Mouse (Mus musculus) liver, adult (tissue): ENCODE measurements around the gene Npnt.

Source experiments
- GATA4 ChIP-seq: IDR thresholded peaks from 2 replicates; pipeline ENCODE4 v1.6.1; 2014; ENCODE audit warnings: mild to moderate bottlenecking, low read length; ENCODE audit not compliant: insufficient replicate concordance

Npnt gene

DNA sequence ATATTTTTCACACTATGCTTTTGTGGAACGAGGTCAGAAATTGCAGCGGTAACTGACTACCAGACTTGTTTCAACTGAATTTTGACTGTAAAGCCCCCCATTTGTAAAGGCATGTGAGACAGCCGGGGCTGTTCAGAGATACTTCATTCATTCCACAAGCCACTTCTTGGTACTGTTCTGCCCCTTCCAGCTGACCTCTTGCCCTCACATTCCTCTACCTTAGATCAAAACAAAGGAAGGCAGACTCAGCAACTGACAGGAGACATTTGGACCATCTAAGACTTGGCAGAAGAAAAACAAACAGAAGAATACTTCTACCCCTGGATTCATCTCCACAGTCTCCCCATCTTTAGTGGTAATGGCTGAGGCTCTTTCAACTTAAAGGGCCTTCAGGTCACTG lies 5.5 kb downstream of the Npnt start:
- no peak for TF ChIP-seq GATA4

DNA sequence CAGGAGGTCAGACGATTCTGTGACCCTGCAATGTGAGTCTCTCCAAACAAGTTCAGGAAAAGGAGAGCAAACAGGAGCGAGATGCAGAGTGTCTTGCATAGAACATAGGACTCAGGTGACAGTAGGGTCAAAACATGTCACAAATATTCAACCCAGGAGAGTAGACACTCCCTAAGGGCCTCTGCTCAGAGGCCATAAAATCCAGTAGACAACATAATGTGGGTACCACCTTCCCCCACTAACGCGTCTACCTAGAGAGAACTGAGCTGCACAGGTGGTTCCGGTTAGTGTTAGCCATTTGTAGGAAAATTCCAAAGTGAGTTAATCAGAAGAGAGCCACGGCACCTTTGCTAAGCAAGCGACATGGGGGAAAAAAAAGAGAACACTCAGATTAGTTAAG lies 5.9 kb downstream of the Npnt start:
- TF ChIP-seq GATA4: no peak

DNA sequence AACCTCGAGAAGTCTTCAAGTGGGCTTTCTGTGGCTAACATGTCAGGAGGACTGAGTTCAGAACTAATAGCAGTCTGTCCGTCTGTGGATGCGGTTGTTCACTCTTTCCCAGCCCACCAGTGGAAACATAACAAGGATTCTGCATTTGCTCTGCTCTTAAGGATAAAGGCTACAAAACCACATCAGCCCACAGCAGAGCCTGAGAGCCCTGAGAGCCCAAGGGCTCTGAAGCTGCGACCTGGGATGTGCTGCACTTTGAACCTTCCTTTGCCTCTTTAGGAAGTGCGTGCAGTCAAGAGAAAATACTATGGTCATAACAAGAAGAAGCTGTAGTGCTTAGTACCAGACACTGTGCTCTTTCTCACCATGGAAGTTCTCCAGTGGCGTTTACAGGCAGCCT lies 7.3 kb downstream of the Npnt start:
- no peak for TF ChIP-seq GATA4

DNA sequence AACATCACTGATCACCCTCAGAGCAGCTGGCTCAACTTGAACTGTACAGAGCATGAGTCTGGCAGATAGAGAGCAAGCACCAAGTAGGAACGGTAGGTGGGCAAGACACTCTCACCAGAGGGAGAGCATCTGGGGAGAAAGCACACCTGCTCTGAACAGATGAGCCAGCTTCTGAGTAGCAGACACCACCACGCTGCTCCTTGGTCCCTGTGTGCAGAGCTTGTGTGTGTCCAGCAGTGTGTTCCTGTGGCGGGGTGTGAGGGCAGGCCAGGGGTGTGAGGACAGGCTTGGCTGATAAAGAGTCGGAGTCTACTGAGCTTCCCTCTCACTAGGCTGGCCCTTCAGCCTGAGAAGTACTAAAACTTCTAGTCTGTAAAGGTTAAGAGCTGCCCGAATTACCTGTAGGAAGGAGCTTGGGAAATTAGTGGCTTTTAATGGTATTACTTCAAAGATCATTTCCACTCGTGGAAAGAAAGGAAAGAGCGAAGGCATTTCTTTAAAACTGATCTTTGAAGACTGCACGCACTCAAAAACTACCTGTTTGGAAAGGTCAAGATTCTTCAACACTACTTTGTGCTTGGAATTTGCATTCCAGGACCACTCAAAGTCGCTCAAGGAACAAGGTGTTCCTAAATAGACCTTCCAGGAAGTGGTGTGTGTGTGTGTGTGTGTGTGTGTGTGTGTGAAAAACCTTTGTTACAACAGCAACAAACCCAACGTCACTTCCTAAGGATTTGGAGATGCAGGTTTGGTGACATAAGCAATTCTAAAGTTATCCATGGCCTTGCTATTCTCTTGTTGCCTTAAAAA lies 9.7 kb downstream of the Npnt start:
- TF ChIP-seq GATA4: no peak

DNA sequence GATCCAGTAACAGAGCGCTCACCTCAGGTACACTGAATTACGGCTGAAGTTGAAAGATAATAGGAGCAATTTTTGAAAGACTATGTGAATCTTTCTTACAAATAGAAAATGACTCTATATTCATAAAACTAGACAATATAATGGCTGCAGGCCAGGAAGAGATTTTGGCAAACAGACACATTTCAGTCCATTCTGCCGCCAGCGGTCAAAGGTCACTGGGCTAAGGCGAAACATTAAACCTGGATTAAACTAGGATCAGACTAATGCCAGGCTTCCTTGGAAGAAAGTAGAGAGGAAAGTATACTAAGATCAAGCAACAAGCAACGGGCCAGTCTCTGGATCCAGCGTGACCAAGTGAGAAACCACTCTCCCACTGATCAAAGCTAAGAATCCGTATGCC lies 11.1 kb downstream of the Npnt start:
- TF ChIP-seq GATA4: no peak

DNA sequence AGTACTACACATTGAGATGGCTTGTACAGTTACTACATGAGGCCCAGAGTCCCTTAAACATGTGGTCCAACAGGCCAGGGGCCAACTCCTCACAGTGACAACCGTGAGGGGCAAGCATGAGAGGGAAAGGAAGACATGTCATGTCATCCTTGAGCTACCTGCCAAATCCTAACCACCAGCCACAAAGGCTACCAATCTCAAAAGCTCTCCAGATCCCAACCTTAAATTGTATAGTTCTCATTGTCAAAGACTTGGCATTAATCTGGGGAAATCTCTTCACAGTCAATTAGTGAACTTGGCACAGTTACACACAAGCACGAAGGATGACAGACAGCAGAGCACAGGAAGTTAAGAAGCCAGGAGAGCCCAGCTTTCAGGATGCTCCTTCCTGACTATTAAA lies 15.4 kb downstream of the Npnt start:
- no peak for TF ChIP-seq GATA4

DNA sequence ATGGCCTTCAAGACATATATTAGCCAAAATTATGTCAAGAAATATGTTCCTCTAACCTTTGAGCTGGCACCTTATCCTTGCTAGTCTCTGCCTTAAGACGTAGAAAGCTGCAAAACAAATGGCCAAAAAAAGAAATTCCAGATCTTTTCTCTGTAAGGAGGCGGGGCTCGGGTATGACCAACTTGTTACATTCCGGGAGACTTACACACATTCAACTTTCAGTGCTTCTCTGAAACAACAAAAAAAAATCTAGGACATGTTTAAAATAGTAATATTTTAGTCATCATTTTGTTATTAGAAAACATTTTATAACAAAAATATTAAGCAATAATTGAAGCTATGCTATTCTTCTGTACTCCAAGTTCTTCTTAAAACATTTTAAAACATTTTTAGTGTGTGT lies 18.6 kb downstream of the Npnt start:
- TF ChIP-seq GATA4: no peak

DNA sequence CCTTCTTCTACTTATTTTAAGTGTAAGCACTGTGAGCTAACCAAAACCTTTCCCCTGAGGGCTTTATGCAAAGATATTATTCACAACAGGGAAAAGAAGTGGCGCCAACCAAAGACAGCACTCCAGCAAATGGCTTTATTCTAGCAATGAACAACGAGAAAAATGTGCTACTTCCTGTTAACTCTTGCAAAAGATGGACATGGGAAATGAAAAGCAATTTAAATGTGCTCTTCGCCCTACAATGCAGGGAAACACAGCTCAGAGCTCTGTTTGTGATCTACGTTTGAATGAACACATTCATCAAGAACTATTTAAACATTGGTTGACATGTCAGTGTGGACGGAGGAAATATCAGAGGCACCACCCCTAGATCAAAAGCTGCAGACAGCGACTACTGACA lies 20.2 kb downstream of the Npnt start:
- TF ChIP-seq GATA4: no peak

DNA sequence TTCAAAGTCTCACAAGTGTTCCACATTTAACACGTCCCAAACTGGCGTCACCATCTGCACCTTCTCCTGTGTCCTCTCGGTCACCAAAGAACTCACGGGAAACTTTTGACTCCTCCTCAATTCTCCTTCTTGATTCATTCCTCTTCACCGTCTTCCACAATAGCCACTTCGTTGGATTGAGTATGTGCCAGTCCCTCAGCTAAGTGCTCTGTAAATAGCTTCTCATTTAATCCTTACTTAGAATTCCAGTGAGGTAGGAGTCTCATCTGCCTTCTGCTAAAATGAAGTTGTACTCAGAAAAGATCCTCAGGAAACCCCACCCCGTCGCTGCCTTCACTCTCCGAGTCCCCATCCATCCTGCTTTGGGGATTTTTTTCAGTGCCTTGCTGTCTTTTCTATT lies 21.9 kb downstream of the Npnt start:
- no peak for TF ChIP-seq GATA4

DNA sequence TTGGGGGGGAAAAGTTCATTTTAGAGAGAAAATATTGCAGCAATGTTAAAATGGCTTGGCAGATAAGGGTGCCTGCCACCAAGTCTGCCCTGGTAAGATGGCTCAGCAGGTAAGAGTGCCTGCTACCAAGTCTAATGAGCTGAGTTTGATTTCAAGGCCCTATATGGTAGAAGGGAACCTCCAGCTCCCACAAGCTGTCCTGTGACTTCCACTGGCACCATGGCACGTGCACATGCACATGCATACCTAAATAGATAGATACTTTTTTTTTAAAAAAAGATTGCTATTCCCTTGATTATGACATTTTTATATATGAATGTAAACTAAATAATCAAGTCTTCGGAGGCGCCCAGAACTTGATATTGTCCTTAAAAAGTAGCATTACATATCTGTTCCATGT lies 30.3 kb downstream of the Npnt start:
- no peak for TF ChIP-seq GATA4

DNA sequence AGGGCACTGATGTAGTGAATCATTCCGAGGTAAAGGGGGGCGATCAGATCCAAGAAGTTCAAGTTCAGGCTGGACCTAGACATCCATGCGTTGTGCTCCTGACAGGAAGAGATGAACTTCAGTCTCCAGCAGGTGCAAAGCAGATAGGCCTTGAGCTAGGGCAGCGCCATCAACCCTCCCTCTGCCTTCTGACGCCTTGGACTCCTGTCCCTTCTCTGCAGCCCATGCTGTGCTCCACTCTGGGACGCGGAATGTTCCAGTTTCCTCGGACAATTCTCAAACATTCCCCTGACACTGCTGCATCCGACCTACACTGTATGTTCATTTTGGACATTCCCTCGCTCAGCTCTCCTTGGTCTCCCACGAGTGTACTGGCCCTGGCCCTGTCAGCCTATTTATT lies 30.9 kb downstream of the Npnt start:
- TF ChIP-seq GATA4: no peak

DNA sequence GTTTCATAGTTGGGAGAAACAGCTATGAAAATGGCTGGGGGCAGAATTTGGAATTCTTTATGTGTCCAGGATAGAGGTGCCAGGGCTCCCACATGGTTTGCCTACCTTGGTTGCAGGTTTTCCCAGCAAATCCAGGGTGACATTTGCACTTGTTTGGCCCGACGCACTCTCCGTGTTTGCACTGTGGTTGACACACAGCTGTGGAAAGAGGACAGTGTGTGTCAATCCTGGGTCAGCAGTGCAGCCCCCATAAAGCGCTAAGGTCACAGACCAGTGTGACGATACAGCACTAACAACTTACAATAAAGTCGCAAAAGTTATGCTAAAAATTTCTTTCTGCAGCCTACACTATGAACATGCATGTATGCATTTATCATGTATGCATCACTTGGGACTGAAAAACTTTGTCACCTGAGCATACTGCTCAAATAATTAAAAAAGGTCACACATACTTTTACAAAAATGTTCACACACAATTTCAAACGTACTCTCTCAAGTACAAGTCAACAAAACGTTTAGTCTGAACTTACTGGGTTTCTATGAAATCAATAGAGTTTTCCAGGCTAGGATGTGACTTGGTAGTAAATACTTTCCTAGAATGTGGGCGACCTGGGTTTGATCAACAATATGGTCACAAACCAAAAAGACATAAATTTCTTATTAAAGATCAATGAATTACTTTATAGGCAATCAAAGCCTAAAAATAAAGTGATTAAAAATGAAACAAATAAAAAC lies 32.6 kb downstream of the Npnt start:
- TF ChIP-seq GATA4: no peak

DNA sequence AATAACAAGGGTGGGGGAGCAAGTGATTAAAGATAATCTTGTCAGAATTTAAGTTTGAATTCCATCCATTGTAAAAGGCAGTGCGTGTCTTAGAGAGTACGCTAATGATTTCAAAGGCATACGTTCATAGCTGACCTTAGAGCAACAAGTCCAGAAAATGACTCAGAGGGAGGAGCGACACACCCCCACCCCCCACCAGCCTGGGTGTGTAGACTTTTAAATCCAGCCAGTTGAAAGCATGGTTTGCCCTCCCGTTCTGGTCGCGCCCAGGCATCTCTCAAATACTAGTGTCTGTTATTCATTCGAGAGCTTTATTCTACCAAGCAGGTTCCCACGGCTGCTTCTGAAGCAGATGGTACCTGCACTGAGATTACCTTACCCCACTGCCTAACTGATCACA lies 34.4 kb downstream of the Npnt start:
- TF ChIP-seq GATA4: no peak

DNA sequence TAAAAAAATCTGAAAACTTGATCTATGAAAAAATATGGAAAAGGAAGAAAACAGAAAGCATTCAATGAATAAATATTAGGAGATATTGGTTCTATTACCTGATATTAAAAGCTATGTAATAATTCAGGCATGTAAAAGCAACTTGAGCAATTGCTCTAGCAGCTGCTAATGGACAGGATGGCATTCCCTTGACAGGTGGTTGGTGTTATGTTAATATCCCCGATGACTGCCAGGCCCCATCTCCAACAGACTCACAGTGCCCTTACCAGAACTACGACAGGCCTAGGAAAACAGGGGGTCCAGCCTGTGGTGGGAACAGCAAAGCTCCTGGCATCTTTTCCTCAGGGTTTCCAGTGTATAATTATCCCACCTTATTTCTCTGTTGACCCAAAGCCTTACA lies 37.7 kb downstream of the Npnt start:
- no peak for TF ChIP-seq GATA4

DNA sequence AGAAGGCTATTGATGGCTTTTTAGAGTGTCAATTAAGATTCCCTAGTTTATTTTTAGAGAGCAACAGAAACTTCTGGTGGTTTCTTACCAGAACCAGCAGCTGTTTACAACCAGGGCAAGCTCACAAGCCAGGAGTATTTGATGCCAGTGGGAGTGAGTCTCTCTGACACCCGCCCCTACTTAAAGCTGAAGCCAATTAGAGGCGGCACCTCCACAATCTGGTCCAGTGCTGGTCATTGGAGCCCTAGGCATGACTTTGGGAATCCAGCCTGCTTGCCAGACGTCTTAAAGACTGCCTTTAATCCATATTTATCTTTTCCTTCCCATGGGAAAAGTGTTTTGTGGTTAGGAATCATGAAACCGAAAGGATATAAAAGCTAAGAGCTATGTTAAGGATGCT lies 38.4 kb downstream of the Npnt start:
- TF ChIP-seq GATA4: no peak

DNA sequence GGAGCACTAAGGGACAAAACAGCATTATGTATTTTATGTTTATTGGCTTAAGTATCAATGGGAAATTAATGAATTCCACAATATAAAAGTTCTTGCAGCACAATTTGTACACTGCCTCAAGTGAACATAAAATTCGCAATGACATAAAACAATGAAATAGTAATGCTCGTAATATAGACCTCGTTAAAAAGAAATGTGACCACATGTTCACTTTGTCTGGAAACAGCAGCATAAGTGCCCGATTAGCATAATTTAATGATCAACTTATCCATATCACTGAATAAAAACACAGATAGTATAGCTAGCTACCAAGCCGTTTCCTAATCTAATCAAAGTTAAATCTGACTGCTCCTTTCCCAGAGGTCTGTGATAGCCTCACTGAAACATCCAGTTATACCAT lies 39.4 kb downstream of the Npnt start:
- no peak for TF ChIP-seq GATA4

DNA sequence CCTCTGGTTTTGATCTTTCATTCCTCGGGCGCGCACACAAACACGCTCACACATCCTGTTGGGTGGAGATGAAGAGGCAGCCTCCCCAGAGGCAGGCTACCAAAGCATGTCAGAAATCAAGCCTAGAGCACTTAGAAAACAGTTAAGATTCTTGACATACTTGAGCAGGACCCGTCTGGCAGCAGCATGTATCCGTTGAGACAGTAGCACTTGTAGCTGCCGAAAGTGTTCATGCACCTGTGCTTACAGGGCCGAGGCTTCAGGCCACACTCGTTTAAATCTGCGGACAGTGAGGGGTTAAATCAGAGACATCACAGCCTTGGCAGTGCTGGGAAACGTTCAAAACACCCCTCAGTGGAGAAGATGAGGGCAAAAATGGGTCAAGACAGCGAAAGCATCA lies 40.4 kb downstream of the Npnt start:
- no peak for TF ChIP-seq GATA4
